Mouse (Mus musculus) MEL (cell line): Measurements from ENCODE around the gene Jade2. TPM values are rescaled to one million over a fixed set of nuclear protein-coding genes. Genes with fewer than 3 reads are reported as not detected.

Experiments
- DNase-seq: peaks from one replicate; pipeline ENCODE4 v3.0.0; 2011; ENCODE audit warnings: low read depth, low spot score
- H3K27ac ChIP-seq: 2 replicates; pipeline ENCODE4 v1.5.1; 2012; ENCODE audit warnings: low read depth, mild to moderate bottlenecking, control low read depth, low read length, moderate library complexity; ENCODE audit not compliant: control insufficient read depth
- H3K27me3 ChIP-seq, 2 experiments: fragments of 150-350 bp in 1 of 2; sonication (generic) in 1 of 2; 2 replicates each; pipeline ENCODE4 v1.6.1; 2012; ENCODE audit warnings: low read length in 2 of 2, mild to moderate bottlenecking in 2 of 2, improper control_type of control experiment in 1 of 2, moderate library complexity in 1 of 2; ENCODE audit not compliant: insufficient read depth in 2 of 2, control insufficient read depth in 1 of 2
- H3K36me3 ChIP-seq, 2 experiments: 2 replicates each; pipeline ENCODE4 v1.6.1; 2012 to 2014; ENCODE audit warnings: low read length in 2 of 2, improper control_type of control experiment in 1 of 2, inconsistent platforms in 1 of 2, mild to moderate bottlenecking in 1 of 2; ENCODE audit not compliant: insufficient read depth in 2 of 2, control insufficient read depth in 1 of 2
- H3K4me1 ChIP-seq, 2 experiments: fragments of 150-350 bp in 1 of 2; sonication (generic) in 1 of 2; 2 replicates each; pipeline ENCODE4 v1.6.1; 2012; ENCODE audit warnings: low read length in 2 of 2, improper control_type of control experiment in 1 of 2, mild to moderate bottlenecking in 1 of 2; ENCODE audit not compliant: insufficient read depth in 2 of 2, control insufficient read depth in 1 of 2
- H3K4me3 ChIP-seq, 2 experiments: fragments of 150-350 bp in 1 of 2; sonication (generic) in 1 of 2; 2 replicates each; pipeline ENCODE4 v1.5.1; 2012; ENCODE audit warnings: low read depth in 2 of 2, low read length in 2 of 2, mild to moderate bottlenecking in 2 of 2, moderate library complexity in 2 of 2, control low read depth in 1 of 2, improper control_type of control experiment in 1 of 2; ENCODE audit not compliant: control insufficient read depth in 1 of 2, insufficient read depth in 1 of 2
- H3K79me2 ChIP-seq: 2 replicates; pipeline ENCODE4 v1.6.1; 2012; ENCODE audit warnings: mild to moderate bottlenecking, low read length, moderate library complexity; ENCODE audit not compliant: control insufficient read depth, poor library complexity, insufficient read depth
- H3K9ac ChIP-seq: 2 replicates; pipeline ENCODE4 v1.6.1; 2012; ENCODE audit warnings: low read depth, mild to moderate bottlenecking, control low read depth, low read length, moderate library complexity; ENCODE audit not compliant: control insufficient read depth, poor library complexity, severe bottlenecking
- H3K9me3 ChIP-seq: fragments of 150-350 bp; sonication (generic); replicated peaks from 2 replicates; pipeline ENCODE4 v1.6.1; 2012; ENCODE audit warnings: mild to moderate bottlenecking, low read length, improper control_type of control experiment, moderate library complexity; ENCODE audit not compliant: insufficient read depth
- CTCF ChIP-seq, 3 experiments: IDR thresholded peaks in 2 of 3; conservative IDR thresholded peaks in 1 of 3; 2 replicates each; pipeline ENCODE4 v1.5.1; 2011 to 2012; ENCODE audit warnings: low read length in 3 of 3, low read depth in 2 of 3, mild to moderate bottlenecking in 2 of 3, improper control_type of control experiment in 1 of 3, inconsistent platforms in 1 of 3, mixed read lengths in 1 of 3, moderate library complexity in 1 of 3; ENCODE audit not compliant: control insufficient read depth in 1 of 3, insufficient read depth in 1 of 3, poor library complexity in 1 of 3, severe bottlenecking in 1 of 3
- ELF1 ChIP-seq: IDR thresholded peaks from 2 replicates; pipeline ENCODE4 v1.6.1; 2014; ENCODE audit warnings: low read depth, mild to moderate bottlenecking, inconsistent platforms, low read length, improper control_type of control experiment, moderate library complexity
- KAT2A ChIP-seq: conservative IDR thresholded peaks from 2 replicates; pipeline ENCODE4 v1.6.1; 2012; ENCODE audit warnings: low read depth, low read length, improper control_type of control experiment, inconsistent platforms
- MAX ChIP-seq: IDR thresholded peaks from 2 replicates; pipeline ENCODE4 v1.6.1; 2011; ENCODE audit warnings: low read length, improper control_type of control experiment
- MAZ ChIP-seq: IDR thresholded peaks from 2 replicates; pipeline ENCODE4 v1.6.1; 2012; ENCODE audit warnings: low read depth, mild to moderate bottlenecking, inconsistent platforms, low read length, improper control_type of control experiment
- MXI1 ChIP-seq: IDR thresholded peaks from 2 replicates; pipeline ENCODE4 v1.6.1; 2011; ENCODE audit warnings: mild to moderate bottlenecking, low read depth, low read length, improper control_type of control experiment
- MYB ChIP-seq: IDR thresholded peaks from 2 replicates; pipeline ENCODE4 v1.6.1; 2011; ENCODE audit warnings: mild to moderate bottlenecking, low read depth, low read length, improper control_type of control experiment
- NRF1 ChIP-seq: IDR thresholded peaks from 2 replicates; pipeline ENCODE4 v1.6.1; 2014; ENCODE audit warnings: low read depth, mild to moderate bottlenecking, inconsistent platforms, low read length, improper control_type of control experiment, moderate library complexity; ENCODE audit not compliant: poor library complexity, insufficient read depth, severe bottlenecking
- POLR2A ChIP-seq, 2 experiments: IDR thresholded peaks; 2 replicates each; pipeline ENCODE4 v1.6.1; 2011 to 2012; ENCODE audit warnings: low read length in 2 of 2, mild to moderate bottlenecking in 2 of 2, control low read depth in 1 of 2, improper control_type of control experiment in 1 of 2, low read depth in 1 of 2, moderate library complexity in 1 of 2; ENCODE audit not compliant: control insufficient read depth in 1 of 2, insufficient read depth in 1 of 2, poor library complexity in 1 of 2
- POLR2AphosphoS2 ChIP-seq: IDR thresholded peaks from 2 replicates; pipeline ENCODE4 v1.6.1; 2011; ENCODE audit warnings: low read length, improper control_type of control experiment
- RAD21 ChIP-seq: IDR thresholded peaks from 2 replicates; pipeline ENCODE4 v1.6.1; 2011; ENCODE audit warnings: mild to moderate bottlenecking, low read depth, low read length, improper control_type of control experiment
- SIN3A ChIP-seq: IDR thresholded peaks from 2 replicates; pipeline ENCODE4 v1.6.1; 2012; ENCODE audit warnings: low read length, improper control_type of control experiment, inconsistent platforms
- TAL1 ChIP-seq: IDR thresholded peaks from 2 replicates; pipeline ENCODE4 v1.6.1; 2012; ENCODE audit warnings: mild to moderate bottlenecking, inconsistent platforms, low read length, moderate library complexity, mixed read lengths
- UBTF ChIP-seq: IDR thresholded peaks from 2 replicates; pipeline ENCODE4 v1.6.1; 2012; ENCODE audit warnings: low read depth, mild to moderate bottlenecking, inconsistent platforms, low read length, improper control_type of control experiment, moderate library complexity, borderline replicate concordance; ENCODE audit not compliant: insufficient read depth
- USF1 ChIP-seq: IDR thresholded peaks from 2 replicates; pipeline ENCODE4 v1.6.1; 2014; ENCODE audit warnings: low read depth, mild to moderate bottlenecking, inconsistent platforms, low read length, improper control_type of control experiment, moderate library complexity
- ZC3H11A ChIP-seq: IDR thresholded peaks from 2 replicates; pipeline ENCODE4 v1.6.1; 2012; ENCODE audit warnings: low read depth, mild to moderate bottlenecking, inconsistent platforms, low read length, improper control_type of control experiment
- ZKSCAN1 ChIP-seq: IDR thresholded peaks from 2 replicates; pipeline ENCODE4 v1.6.1; 2012; ENCODE audit warnings: low read depth, mild to moderate bottlenecking, inconsistent platforms, low read length, improper control_type of control experiment, moderate library complexity
- ZNF384 ChIP-seq: IDR thresholded peaks from 2 replicates; pipeline ENCODE4 v1.6.1; 2012; ENCODE audit warnings: low read depth, mild to moderate bottlenecking, inconsistent platforms, low read length, improper control_type of control experiment
- polyA plus RNA-seq, 2 experiments: library from polyadenylated mRNA; stranded (reverse) in 1 of 2; unstranded in 1 of 2; fragments of >175 nt in 1 of 2; fragments of >200 nt in 1 of 2; gene quantifications; 2 replicates each; pipeline versions ENCODE4 v1.2.1 to v1.2.4; 2012; ENCODE audit warnings: low replicate concordance in 2 of 2, low read depth in 1 of 2; ENCODE audit not compliant: insufficient read length in 2 of 2, insufficient read depth in 1 of 2, missing spikeins in 1 of 2
- total RNA-seq: library from RNA; depleted of rRNA; stranded (reverse); fragments of 300-350 nt; gene quantifications from 2 replicates; pipeline ENCODE4 v1.2.3, GENCODE M21; 2012

Jade2 gene
- total and polyA plus RNA-seq, 3 experiments, result 4.5 to 13.0 TPM; not detected in 1

GRCm38 (mm10) chr11:51782721-51783120, 74.7 kb downstream of the Jade2 start:
- no peak for TF ChIP-seq MXI1
- TF ChIP-seq ZNF384, result no peak
- no peak for TF ChIP-seq ZKSCAN1
- TF ChIP-seq ELF1, result no peak
- TF ChIP-seq CTCF (IDR thresholded peaks at IDR 0.05 in 2 of 3, conservative IDR thresholded peaks at IDR 0.05 in 1 of 3; ENCODE audit: control insufficient read depth in 1 of 3, insufficient read depth in 1 of 3, low read depth in 2 of 3, low read length in 3 of 3, poor library complexity in 1 of 3, severe bottlenecking in 1 of 3), result no peak
- no peak for TF ChIP-seq TAL1
- no peak for TF ChIP-seq USF1
- no peak for TF ChIP-seq RAD21
- TF ChIP-seq KAT2A, result no peak
- TF ChIP-seq NRF1, result no peak
- TF ChIP-seq SIN3A, result no peak
- TF ChIP-seq POLR2AphosphoS2, result no peak
- no peak for TF ChIP-seq MYB
- no peak for TF ChIP-seq MAZ
- H3K27me3 ChIP-seq, result no peaks in the 10 kb centered on the region
- H3K36me3 ChIP-seq, result peaks cover 0 to 27% of the 10 kb centered on the region in 2 experiments; a peak in 2 of 4 replicates
- no peak for DNase-seq
- no peaks in the 10 kb centered on the region for H3K9me3 ChIP-seq
- no peak overlapping the region for H3K4me3 ChIP-seq
- H3K79me2 ChIP-seq, result no peaks in the 10 kb centered on the region; the same call in 1 of the 2 replicates
- no peaks in the 10 kb centered on the region for H3K4me1 ChIP-seq
- H3K27ac ChIP-seq, result no peak overlapping the region
- no peak overlapping the region for H3K9ac ChIP-seq

GRCm38 (mm10) chr11:51780773-51781267, 76.6 kb downstream of the Jade2 start:
- H3K79me2 ChIP-seq, result peaks cover under 1% of the 10 kb centered on the region; the same call in 1 of the 2 replicates
- no peaks in the 10 kb centered on the region for H3K4me1 ChIP-seq
- H3K9me3 ChIP-seq, result no peaks in the 10 kb centered on the region
- TF ChIP-seq USF1 (peak; percentile 40; the same call in 1 of the 2 replicates), POLR2AphosphoS2 (no peak)
- no peak for DNase-seq
- H3K27ac ChIP-seq, result no peak overlapping the region
- H3K4me3 ChIP-seq, result no peak overlapping the region
- no peaks in the 10 kb centered on the region for H3K27me3 ChIP-seq
- peaks cover 0 to 27% of the 10 kb centered on the region in 2 experiments; a peak in 2 of 4 replicates for H3K36me3 ChIP-seq
- H3K9ac ChIP-seq, result no peak overlapping the region

GRCm38 (mm10) chr11:51777478-51777877, 80.0 kb downstream of the Jade2 start:
- no peak overlapping the region for H3K9ac ChIP-seq
- no peak for DNase-seq

More at GRCm38 (mm10) chr11:51777478-51777877, 80.0 kb downstream of the Jade2 start:
- peaks cover 0 to 22% of the 10 kb centered on the region in 2 experiments; a peak in 3 of 4 replicates for H3K36me3 ChIP-seq
- no peak overlapping the region for H3K27ac ChIP-seq
- no peaks in the 10 kb centered on the region for H3K27me3 ChIP-seq
- H3K9me3 ChIP-seq, result no peaks in the 10 kb centered on the region
- H3K79me2 ChIP-seq, result peaks cover 16% of the 10 kb centered on the region
- H3K4me3 ChIP-seq, result no peak overlapping the region
- H3K4me1 ChIP-seq, result no peaks in the 10 kb centered on the region; a peak in 1 of 4 replicates
- no peak for TF ChIP-seq ZC3H11A
- no peak for TF ChIP-seq MAX
- TF ChIP-seq UBTF, result no peak
- no peak for TF ChIP-seq POLR2A (IDR thresholded peaks at IDR 0.05; ENCODE audit: control insufficient read depth in 1 of 2, insufficient read depth in 1 of 2, low read depth in 1 of 2, low read length in 2 of 2, poor library complexity in 1 of 2)
- no peak for TF ChIP-seq SIN3A
